Mouse (Mus musculus): ENCODE data around the gene Baz2b. TPM values are rescaled to one million over a fixed set of nuclear protein-coding genes. Genes with fewer than 3 reads are reported as not detected.

The Baz2b gene
- total and polyA plus RNA-seq, 3 experiments = 5.7 to 11.4 TPM; not detected in 1

- no peaks in the 10 kb centered on the region for H3K79me2 ChIP-seq (ENCODE audit: control insufficient read depth, insufficient read depth, low read length, poor library complexity)
- peak overlapping the region; percentile 38 for H3K9ac ChIP-seq (ENCODE audit: control insufficient read depth, low read depth, low read length, poor library complexity, severe bottlenecking)
- H3K27me3 ChIP-seq (ENCODE audit: control insufficient read depth in 1 of 2, insufficient read depth in 2 of 2, low read length in 2 of 2) = no peaks in the 10 kb centered on the region
- peaks cover 0 to 10% of the 10 kb centered on the region in 2 experiments; a peak in 3 of 4 replicates for H3K4me1 ChIP-seq (ENCODE audit: control insufficient read depth in 1 of 2, insufficient read depth in 2 of 2, low read length in 2 of 2)
- H3K9me3 ChIP-seq (replicated peaks; ENCODE audit: insufficient read depth, low read length) = no peaks in the 10 kb centered on the region
- H3K36me3 ChIP-seq (ENCODE audit: control insufficient read depth in 1 of 2, insufficient read depth in 2 of 2, low read length in 2 of 2) = peaks cover 0 to 11% of the 10 kb centered on the region in 2 experiments; a peak in 2 of 4 replicates
- peak; percentile 91 for DNase-seq (ENCODE audit: low read depth, low spot score)
- TF ChIP-seq ZC3H11A (IDR thresholded peaks at IDR 0.05; ENCODE audit: low read depth, low read length) = no peak
- peak; percentile 88 for TF ChIP-seq GATA1 (IDR thresholded peaks at IDR 0.05; ENCODE audit: low read depth, low read length)
- TF ChIP-seq RAD21 (IDR thresholded peaks at IDR 0.05; ENCODE audit: low read depth, low read length) = no peak
- TF ChIP-seq TCF12 (IDR thresholded peaks at IDR 0.05; ENCODE audit: low read depth, low read length) = peak; percentile 64
- TF ChIP-seq MXI1 (IDR thresholded peaks at IDR 0.05; ENCODE audit: low read depth, low read length) = peak; percentile 33; the same call in 1 of the 2 replicates
- TF ChIP-seq CHD2 (IDR thresholded peaks at IDR 0.05; ENCODE audit: low read length) = no peak
- peak; percentile 66; the same call in 1 of the 2 replicates for TF ChIP-seq ETS1 (IDR thresholded peaks at IDR 0.05; ENCODE audit: low read depth, low read length)
- 0 out of 2 replicates have a peak, but pooled peaks have one; percentile 12 for TF ChIP-seq ELF1 (IDR thresholded peaks at IDR 0.05; ENCODE audit: low read depth, low read length)
- peak; percentile 85 to 93 for TF ChIP-seq EP300 (IDR thresholded peaks at IDR 0.05; ENCODE audit: low read depth in 1 of 2, low read length in 2 of 2)
- TF ChIP-seq RCOR1 (IDR thresholded peaks at IDR 0.05; ENCODE audit: low read depth, low read length) = peak; percentile 87
- TF ChIP-seq USF2 (IDR thresholded peaks at IDR 0.05; ENCODE audit: borderline replicate concordance in 1 of 2, insufficient read depth in 1 of 2, low read depth in 1 of 2, low read length in 2 of 2) = no peak
- TF ChIP-seq SIN3A (IDR thresholded peaks at IDR 0.05; ENCODE audit: low read length) = peak; percentile 63; the same call in 1 of the 2 replicates
- peak; percentile 91 for TF ChIP-seq MYB (IDR thresholded peaks at IDR 0.05; ENCODE audit: low read depth, low read length)
- TF ChIP-seq TBP (IDR thresholded peaks at IDR 0.05; ENCODE audit: low read depth, low read length) = 0 out of 2 replicates have a peak, but pooled peaks have one; percentile 20
- no peak for TF ChIP-seq CHD1 (IDR thresholded peaks at IDR 0.05; ENCODE audit: low read depth, low read length)
- TF ChIP-seq TAL1 (IDR thresholded peaks at IDR 0.05; ENCODE audit: low read length) = peak; percentile 40; the same call in 1 of the 2 replicates
- no peak for TF ChIP-seq CTCF (IDR thresholded peaks at IDR 0.05 in 2 of 3, conservative IDR thresholded peaks at IDR 0.05 in 1 of 3; ENCODE audit: control insufficient read depth in 1 of 3, insufficient read depth in 1 of 3, low read depth in 2 of 3, low read length in 3 of 3, poor library complexity in 1 of 3, severe bottlenecking in 1 of 3)
- H3K4me3 ChIP-seq (ENCODE audit: control insufficient read depth in 1 of 2, insufficient read depth in 1 of 2, low read depth in 2 of 2, low read length in 2 of 2) = peak overlapping the region; percentile 19 to 44
- peak overlapping the region; percentile 82 for H3K27ac ChIP-seq (ENCODE audit: control insufficient read depth, low read depth, low read length)
These were observed 190.7 kb downstream of the Baz2b start for GRCm38 (mm10) chr2:60018875-60019501.

- no peak for DNase-seq (ENCODE audit: low read depth, low spot score)
- H3K9me3 ChIP-seq (replicated peaks; ENCODE audit: insufficient read depth, low read length) = no peaks in the 10 kb centered on the region
- H3K27me3 ChIP-seq (ENCODE audit: control insufficient read depth in 1 of 2, insufficient read depth in 2 of 2, low read length in 2 of 2) = no peaks in the 10 kb centered on the region
- no peak overlapping the region for H3K9ac ChIP-seq (ENCODE audit: control insufficient read depth, low read depth, low read length, poor library complexity, severe bottlenecking)
- no peak overlapping the region for H3K27ac ChIP-seq (ENCODE audit: control insufficient read depth, low read depth, low read length)
- peaks cover 0 to 1% of the 10 kb centered on the region in 2 experiments; a peak in 3 of 4 replicates for H3K4me1 ChIP-seq (ENCODE audit: control insufficient read depth in 1 of 2, insufficient read depth in 2 of 2, low read length in 2 of 2)
- TF ChIP-seq SMC3 (IDR thresholded peaks at IDR 0.05; ENCODE audit: low read depth, low read length) = no peak
- TF ChIP-seq POLR2AphosphoS5 (IDR thresholded peaks at IDR 0.05; ENCODE audit: borderline replicate concordance, low read depth, low read length) = no peak
- no peak for TF ChIP-seq ELF1 (IDR thresholded peaks at IDR 0.05; ENCODE audit: low read depth, low read length)
- no peak for TF ChIP-seq EP300 (IDR thresholded peaks at IDR 0.05; ENCODE audit: low read depth in 1 of 2, low read length in 2 of 2)
- TF ChIP-seq USF2 (IDR thresholded peaks at IDR 0.05; ENCODE audit: borderline replicate concordance in 1 of 2, insufficient read depth in 1 of 2, low read depth in 1 of 2, low read length in 2 of 2) = no peak
- TF ChIP-seq MAX (IDR thresholded peaks at IDR 0.05; ENCODE audit: low read length) = no peak
- no peak for TF ChIP-seq CTCF (IDR thresholded peaks at IDR 0.05 in 2 of 3, conservative IDR thresholded peaks at IDR 0.05 in 1 of 3; ENCODE audit: control insufficient read depth in 1 of 3, insufficient read depth in 1 of 3, low read depth in 2 of 3, low read length in 3 of 3, poor library complexity in 1 of 3, severe bottlenecking in 1 of 3)
- no peak for TF ChIP-seq JUND (IDR thresholded peaks at IDR 0.05; ENCODE audit: low read depth, low read length)
- TF ChIP-seq MXI1 (IDR thresholded peaks at IDR 0.05; ENCODE audit: low read depth, low read length) = no peak
- peaks cover 0 to 2% of the 10 kb centered on the region in 2 experiments; a peak in 1 of 4 replicates for H3K36me3 ChIP-seq (ENCODE audit: control insufficient read depth in 1 of 2, insufficient read depth in 2 of 2, low read length in 2 of 2)
- no peaks in the 10 kb centered on the region for H3K79me2 ChIP-seq (ENCODE audit: control insufficient read depth, insufficient read depth, low read length, poor library complexity)
- no peak overlapping the region for H3K4me3 ChIP-seq (ENCODE audit: control insufficient read depth in 1 of 2, insufficient read depth in 1 of 2, low read depth in 2 of 2, low read length in 2 of 2)
These were observed 198.1 kb downstream of the Baz2b start for GRCm38 (mm10) chr2:60011526-60011925.
